Mouse (Mus musculus) limb, embryonic 14.5 days (tissue): ENCODE results near the gene Dnajb1. TPM values are rescaled to one million over a fixed set of nuclear protein-coding genes. Genes with fewer than 3 reads are reported as not detected.

Experiments used
- ATAC-seq: fragments of 200-750 bp; cut with Nextera tagmentation; 2 replicates; pipeline ENCODE4 v1.8.0; 2017; ENCODE audit warnings: low read depth, moderate number of reproducible peaks, moderate TSS enrichment; ENCODE audit not compliant: low FRiP score
- DNase-seq: peaks from one replicate; pipeline ENCODE4 v3.0.0-alpha.2; 2015; ENCODE audit warnings: low spot score
- H3K27ac ChIP-seq: fragments of 300-500 bp; sonication (generic); replicated peaks from 2 replicates; pipeline ENCODE4 v1.5.1; 2014; ENCODE audit warnings: low read depth, mild to moderate bottlenecking, low read length, moderate library complexity, mixed read lengths
- H3K27me3 ChIP-seq: fragments of 300-500 bp; sonication (generic); 2 replicates; pipeline ENCODE4 v1.6.1; 2014; ENCODE audit warnings: low read length, mixed read lengths; ENCODE audit not compliant: control insufficient read depth, insufficient read depth
- H3K36me3 ChIP-seq: fragments of 300-500 bp; sonication (generic); 2 replicates; pipeline ENCODE4 v1.6.1; 2014; ENCODE audit warnings: mild to moderate bottlenecking, low read length, moderate library complexity, mixed read lengths; ENCODE audit not compliant: control insufficient read depth, insufficient read depth
- H3K4me1 ChIP-seq: fragments of 300-500 bp; sonication (generic); 2 replicates; pipeline ENCODE4 v1.6.1; 2014; ENCODE audit warnings: antibody characterized with exemption, low read length, mixed read lengths; ENCODE audit not compliant: control insufficient read depth, insufficient read depth
- H3K4me2 ChIP-seq: fragments of 300-500 bp; sonication (generic); replicated peaks from 2 replicates; pipeline ENCODE4 v1.6.1; 2014; ENCODE audit warnings: low read depth, mild to moderate bottlenecking, low read length, moderate library complexity; ENCODE audit not compliant: severe bottlenecking
- H3K4me3 ChIP-seq: fragments of 300-500 bp; sonication (generic); replicated peaks from 2 replicates; pipeline ENCODE4 v1.5.1; 2014; ENCODE audit warnings: low read length
- H3K9ac ChIP-seq: fragments of 300-500 bp; sonication (generic); 2 replicates; pipeline ENCODE4 v1.6.1; 2014; ENCODE audit warnings: mild to moderate bottlenecking, low read depth, low read length, moderate library complexity; ENCODE audit not compliant: severe bottlenecking
- H3K9me3 ChIP-seq: fragments of 300-500 bp; sonication (generic); 2 replicates; pipeline ENCODE4 v1.6.1; 2016; ENCODE audit warnings: low read length; ENCODE audit not compliant: control insufficient read depth
- POLR2A ChIP-seq: fragments of 200-500 bp; IDR thresholded peaks from 2 replicates; pipeline ENCODE4 v1.8.0; 2012; ENCODE audit warnings: inconsistent platforms, mild to moderate bottlenecking, moderate library complexity, borderline replicate concordance; ENCODE audit not compliant: insufficient read depth, insufficient read length; ENCODE audit errors: extremely low read depth
- WGBS: fragments of 180-500 bp; shearing (Covaris S2); extraction: QIAGEN DNeasy Blood & Tissue Kit; methylation state at CpG from one replicate; pipeline ENCODE4 v1.1.7; 2014; 5-methylcytosine and 5-hydroxymethylcytosine counted together
- polyA plus RNA-seq, 2 experiments: library from polyadenylated mRNA; depleted of rRNA in 1 of 2; stranded (reverse) in 1 of 2; unstranded in 1 of 2; fragments of >200 nt; fragmentation: Nextera tagmentation in 1 of 2; extraction: Ambion mirVana in 1 of 2; gene quantifications; 2 replicates each; pipeline versions ENCODE4 v1.2.1 to v1.2.3; 2012 to 2014

The Dnajb1 gene
- polyA plus RNA-seq, 2 experiments, result 43.7 to 51.3 TPM

DNA sequence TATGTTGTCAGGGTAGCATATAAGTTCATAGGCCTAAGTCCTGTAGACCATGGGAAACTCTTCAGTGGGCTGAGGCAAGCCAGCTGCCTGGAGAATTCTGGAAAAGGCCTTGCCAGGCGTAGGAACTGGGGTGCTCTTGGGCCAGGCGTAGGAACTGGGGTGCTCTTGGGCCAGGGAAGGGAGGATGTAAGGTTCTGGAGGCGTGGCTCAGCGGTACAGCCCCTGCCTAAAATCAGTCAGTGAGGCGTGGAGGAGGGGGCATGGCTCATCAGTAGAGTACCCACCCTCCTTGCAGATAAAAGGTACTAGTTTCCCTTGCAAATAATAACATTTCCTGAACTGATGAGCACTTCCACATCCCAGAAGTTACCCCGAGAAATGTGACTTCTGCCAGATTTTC lies 46.7 kb downstream of the Dnajb1 start:
- 93% methylated on average over 6 of the region's 6 CpGs for WGBS
- Histone ChIP-seq H3K4me1 (peaks cover 12% of the 10 kb centered on the region), H3K27ac (no peak overlapping the region), H3K9me3 (no peaks in the 10 kb centered on the region), H3K9ac (no peak overlapping the region), H3K4me2 (no peak overlapping the region), H3K4me3 (no peak overlapping the region), H3K36me3 (peaks cover 14% of the 10 kb centered on the region), H3K27me3 (no peaks in the 10 kb centered on the region)
- TF ChIP-seq POLR2A, result no peak
- DNase-seq, result no peak
- ATAC-seq, result no peak

DNA sequence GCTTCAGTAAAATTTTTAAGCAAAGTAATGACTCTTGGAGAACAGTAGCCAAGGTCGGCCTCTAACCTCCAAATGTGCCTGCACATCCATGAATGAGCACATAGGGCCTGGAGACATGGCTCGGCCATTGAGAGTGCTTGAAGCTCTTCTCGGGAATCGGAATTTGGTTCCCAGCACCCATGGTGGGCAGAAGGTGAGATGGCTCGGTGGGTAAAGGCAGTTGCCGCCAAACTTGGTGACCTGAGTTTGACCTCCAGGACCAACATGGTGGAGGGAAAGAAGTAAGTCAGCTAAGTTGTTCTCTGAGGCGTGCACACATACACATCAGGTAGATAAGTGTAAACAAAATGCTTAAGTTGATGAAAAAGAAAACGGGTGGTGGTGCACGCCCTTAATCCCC lies 48.0 kb downstream of the Dnajb1 start:
- Histone ChIP-seq H3K9me3 (no peaks in the 10 kb centered on the region), H3K27me3 (no peaks in the 10 kb centered on the region)

DNA sequence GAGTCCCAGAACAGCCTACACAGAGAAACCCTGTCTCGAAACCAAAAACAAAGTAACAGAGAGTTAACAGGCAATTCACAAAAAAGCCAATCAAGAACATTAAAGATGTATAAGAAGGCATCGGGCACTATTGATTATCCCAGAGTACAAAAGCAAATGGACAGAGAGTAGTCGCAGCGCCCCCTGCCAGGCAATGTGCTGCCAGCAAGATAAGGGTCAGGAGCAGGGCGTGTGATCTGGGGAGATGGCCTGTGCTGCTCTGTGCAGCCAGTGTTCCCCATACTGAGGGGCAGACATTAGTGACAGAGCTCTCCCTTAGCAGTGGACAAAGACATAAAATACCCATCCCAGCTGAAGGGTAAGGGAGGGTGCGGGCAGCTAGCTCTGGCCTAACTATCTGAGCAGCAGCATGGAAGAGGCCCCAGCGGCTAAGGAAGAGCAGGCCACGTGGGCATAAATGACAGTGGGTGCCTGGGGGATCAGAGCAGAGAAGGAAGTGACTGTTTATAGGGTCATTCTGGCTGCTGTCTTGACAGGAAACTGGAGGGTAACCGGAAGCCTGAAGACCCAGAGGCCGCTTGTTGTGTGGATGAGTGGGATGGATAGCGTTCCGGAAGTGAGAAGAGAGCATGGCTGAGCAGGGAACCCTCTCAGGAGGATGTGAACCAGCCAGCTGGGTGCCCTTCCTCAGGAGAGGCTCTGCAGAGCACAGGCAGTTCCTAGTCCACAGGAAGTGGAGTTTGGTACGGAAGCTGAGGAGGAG lies 48.7 kb downstream of the Dnajb1 start:
- peaks cover 14% of the 10 kb centered on the region for H3K36me3 ChIP-seq
- H3K27ac ChIP-seq, result no peak overlapping the region
- ATAC-seq, result no peak
- 80% methylated on average over 13 of the region's 13 CpGs for WGBS
- H3K4me3 ChIP-seq, result no peak overlapping the region
- H3K27me3 ChIP-seq, result no peaks in the 10 kb centered on the region
- H3K9ac ChIP-seq, result no peak overlapping the region
- H3K9me3 ChIP-seq, result no peaks in the 10 kb centered on the region
- no peak for DNase-seq
- no peak overlapping the region for H3K4me2 ChIP-seq
- TF ChIP-seq POLR2A, result no peak
- peaks cover 28% of the 10 kb centered on the region for H3K4me1 ChIP-seq

More for the DNA sequence above, 48.0 kb downstream of the Dnajb1 start:
- Histone ChIP-seq H3K9ac (no peak overlapping the region), H3K4me3 (no peak overlapping the region), H3K4me1 (peaks cover 23% of the 10 kb centered on the region), H3K36me3 (peaks cover 14% of the 10 kb centered on the region), H3K4me2 (no peak overlapping the region), H3K27ac (no peak overlapping the region)
- 92% methylated on average over 9 of the region's 9 CpGs for whole genome bisulfite sequencing
- DNase-seq (no peak), ATAC-seq (no peak)
- no peak for TF ChIP-seq POLR2A

DNA sequence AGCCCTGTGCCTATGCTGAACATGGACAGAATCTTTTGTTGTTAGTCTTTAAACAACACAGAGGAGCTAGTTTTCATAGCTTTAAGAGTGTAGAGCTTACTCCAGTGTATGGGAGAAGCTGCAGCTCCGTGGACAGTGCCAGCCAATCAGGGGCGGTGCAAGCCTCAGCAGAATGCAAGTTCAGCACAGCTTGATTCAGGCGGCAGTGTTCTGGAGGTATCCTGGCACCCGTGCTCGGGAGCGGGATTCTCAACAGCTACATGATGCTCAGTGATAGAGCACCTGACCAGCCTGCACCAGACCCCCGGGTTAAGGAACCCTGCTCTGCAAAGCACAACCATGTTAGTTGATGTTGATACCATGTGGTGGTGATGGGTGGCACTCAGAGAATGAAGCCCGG lies 52.6 kb downstream of the Dnajb1 start:
- ATAC-seq (no peak), DNase-seq (no peak)
- Histone ChIP-seq H3K4me2 (peak overlapping the region; percentile 39), H3K36me3 (peaks cover 21% of the 10 kb centered on the region), H3K4me3 (0 out of 2 replicates have a peak overlapping the region, but pooled peaks have one; percentile 9), H3K9ac (peak overlapping the region; percentile 40; the same call in 1 of the 2 replicates), H3K27me3 (no peaks in the 10 kb centered on the region), H3K9me3 (no peaks in the 10 kb centered on the region), H3K27ac (no peak overlapping the region), H3K4me1 (peaks cover 35% of the 10 kb centered on the region)
- TF ChIP-seq POLR2A, result no peak
- WGBS, result 5% methylated on average over 8 of the region's 8 CpGs

DNA sequence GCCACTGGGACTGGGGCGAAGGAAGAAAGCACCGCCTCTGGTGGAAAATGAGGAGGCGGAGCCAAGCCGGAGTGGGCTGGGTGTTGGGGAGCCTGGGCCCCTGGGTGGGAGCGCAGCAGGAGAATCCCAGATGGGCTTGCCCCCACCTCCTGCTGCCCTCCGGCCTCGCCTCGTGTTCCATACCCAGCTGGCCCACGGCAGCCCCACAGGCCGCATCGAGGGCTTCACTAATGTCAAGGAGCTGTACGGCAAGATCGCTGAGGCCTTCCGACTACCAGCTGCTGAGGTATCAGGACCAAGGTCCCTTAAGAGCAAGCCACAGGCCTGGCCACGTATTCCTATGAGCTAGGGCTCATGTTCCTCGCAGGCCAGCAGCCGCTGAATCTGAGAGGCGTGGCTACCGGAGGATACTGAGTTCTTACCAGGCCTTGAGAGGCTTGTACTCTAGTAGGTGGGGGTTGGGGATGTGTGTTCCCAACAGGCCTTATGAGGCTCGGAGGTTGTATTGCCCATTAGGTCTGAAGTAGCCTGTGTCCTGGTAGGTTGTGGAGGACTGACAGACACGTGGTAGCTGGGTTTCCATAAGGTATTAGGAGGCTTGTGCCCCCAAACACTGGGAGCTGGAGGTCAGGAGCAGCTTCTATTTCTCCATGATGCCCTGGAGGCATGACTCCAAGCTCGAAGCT lies 53.1 kb downstream of the Dnajb1 start:
- Histone ChIP-seq H3K4me2 (peak overlapping the region; percentile 39), H3K4me3 (0 out of 2 replicates have a peak overlapping the region, but pooled peaks have one; percentile 9), H3K27me3 (no peaks in the 10 kb centered on the region), H3K9ac (peak overlapping the region; percentile 40), H3K4me1 (peaks cover 35% of the 10 kb centered on the region), H3K9me3 (no peaks in the 10 kb centered on the region), H3K36me3 (peaks cover 17% of the 10 kb centered on the region), H3K27ac (no peak overlapping the region)
- no peak for TF ChIP-seq POLR2A
- DNase-seq (peak; percentile 45), ATAC-seq (peak; percentile 12; the same call in 1 of the 2 replicates)
- WGBS, result 11% methylated on average over 18 of the region's 22 CpGs

Other genes with a start within 250 kb of the Dnajb1 start
- 0.40 and 0.43 TPM in 2 replicates for gene Clgn, start 218.3 kb upstream of the Dnajb1 start, polyA plus RNA-seq (2012; rRNA removed)
- gene Clgn, start 218.3 kb upstream of the Dnajb1 start, polyA plus RNA-seq (2014; fragmentation: Nextera tagmentation; extraction: Ambion mirVana), result 0.33 and 0.87 TPM in 2 replicates
- 59.6 and 81.6 TPM in 2 replicates for gene Scoc, start 149.8 kb upstream of the Dnajb1 start, polyA plus RNA-seq (2012; rRNA removed)
- gene Scoc, start 149.8 kb upstream of the Dnajb1 start, polyA plus RNA-seq (2014; fragmentation: Nextera tagmentation; extraction: Ambion mirVana), result 118 and 119 TPM in 2 replicates
- gene Olfr370, start 72.4 kb upstream of the Dnajb1 start, polyA plus RNA-seq (2012; rRNA removed), result 0.18 TPM in 1 of 2 replicates, not detected in the other
- not detected in 2 replicates for gene Olfr370, start 72.4 kb upstream of the Dnajb1 start, polyA plus RNA-seq (2014; fragmentation: Nextera tagmentation; extraction: Ambion mirVana)
- gene Ndufb7, start 41.5 kb upstream of the Dnajb1 start, polyA plus RNA-seq (2012; rRNA removed), result 237 and 248 TPM in 2 replicates
- 298 and 313 TPM in 2 replicates for gene Ndufb7, start 41.5 kb upstream of the Dnajb1 start, polyA plus RNA-seq (2014; fragmentation: Nextera tagmentation; extraction: Ambion mirVana)
- 595 and 783 TPM in 2 replicates for gene Tecr, start 222 bp upstream of the Dnajb1 start, polyA plus RNA-seq (2012; rRNA removed)
- 586 and 589 TPM in 2 replicates for gene Tecr, start 222 bp upstream of the Dnajb1 start, polyA plus RNA-seq (2014; fragmentation: Nextera tagmentation; extraction: Ambion mirVana)
- 100 and 102 TPM in 2 replicates for gene Gipc1, start 44.5 kb downstream of the Dnajb1 start, polyA plus RNA-seq (2012; rRNA removed)
- gene Gipc1, start 44.5 kb downstream of the Dnajb1 start, polyA plus RNA-seq (2014; fragmentation: Nextera tagmentation; extraction: Ambion mirVana), result 134 and 138 TPM in 2 replicates
- gene Ptger1, start 58.5 kb downstream of the Dnajb1 start, polyA plus RNA-seq (2012; rRNA removed), result 2.7 and 2.8 TPM in 2 replicates
- 0.40 and 0.83 TPM in 2 replicates for gene Ptger1, start 58.5 kb downstream of the Dnajb1 start, polyA plus RNA-seq (2014; fragmentation: Nextera tagmentation; extraction: Ambion mirVana)
- gene Pkn1, start 91.0 kb downstream of the Dnajb1 start, polyA plus RNA-seq (2012; rRNA removed), result 46.9 and 47.4 TPM in 2 replicates
- 24.3 and 29.3 TPM in 2 replicates for gene Pkn1, start 91.0 kb downstream of the Dnajb1 start, polyA plus RNA-seq (2014; fragmentation: Nextera tagmentation; extraction: Ambion mirVana)
- gene Ddx39, start 107.0 kb downstream of the Dnajb1 start, polyA plus RNA-seq (2012; rRNA removed), result 81.1 and 81.3 TPM in 2 replicates
- gene Ddx39, start 107.0 kb downstream of the Dnajb1 start, polyA plus RNA-seq (2014; fragmentation: Nextera tagmentation; extraction: Ambion mirVana), result 110 and 111 TPM in 2 replicates
- 70.1 and 76.9 TPM in 2 replicates for gene Adgre5, start 133.1 kb downstream of the Dnajb1 start, polyA plus RNA-seq (2012; rRNA removed)
- 45.2 and 50.4 TPM in 2 replicates for gene Adgre5, start 133.1 kb downstream of the Dnajb1 start, polyA plus RNA-seq (2014; fragmentation: Nextera tagmentation; extraction: Ambion mirVana)